Mouse (Mus musculus) testis, adult 2 months (tissue): ENCODE measurements around the gene Lin28a. TPM values are rescaled to one million over a fixed set of nuclear protein-coding genes. Genes with fewer than 3 reads are reported as not detected.
"Not testable (repeated sequence)": the region's sequence is repeated elsewhere in the genome, so short reads cannot be mapped to it uniquely, and the experiment has no call there.

Source experiments
- H3K27ac ChIP-seq: fragments of 200-500 bp; 2 replicates; pipeline ENCODE4 v1.5.1; 2012; ENCODE audit warnings: low read depth, low read length; ENCODE audit not compliant: control insufficient read depth, insufficient read depth
- H3K27me3 ChIP-seq: fragments of 200-500 bp; 2 replicates; pipeline ENCODE4 v1.6.1; 2012; ENCODE audit warnings: mild to moderate bottlenecking, low read length, moderate library complexity; ENCODE audit not compliant: control insufficient read depth, insufficient read depth
- H3K36me3 ChIP-seq: fragments of 200-500 bp; 2 replicates; pipeline ENCODE4 v1.6.1; 2012; ENCODE audit warnings: mild to moderate bottlenecking, low read length; ENCODE audit not compliant: control insufficient read depth, insufficient read depth
- H3K4me1 ChIP-seq: fragments of 200-500 bp; 2 replicates; pipeline ENCODE4 v1.6.1; 2012; ENCODE audit warnings: low read length; ENCODE audit not compliant: control insufficient read depth, insufficient read depth
- H3K4me3 ChIP-seq: fragments of 200-500 bp; 2 replicates; pipeline ENCODE4 v1.5.1; 2012; ENCODE audit warnings: low read depth, mild to moderate bottlenecking, low read length, moderate library complexity, mixed read lengths; ENCODE audit not compliant: control insufficient read depth
- CTCF ChIP-seq: fragments of 200-500 bp; IDR thresholded peaks from 2 replicates; pipeline ENCODE4 v1.5.1; 2012; ENCODE audit warnings: low read depth, mild to moderate bottlenecking, inconsistent platforms, low read length, moderate library complexity; ENCODE audit not compliant: control insufficient read depth, insufficient read depth, insufficient replicate concordance
- POLR2A ChIP-seq: fragments of 200-500 bp; IDR thresholded peaks from 2 replicates; pipeline ENCODE4 v1.6.1; 2012; ENCODE audit warnings: low read depth, mild to moderate bottlenecking, inconsistent platforms, low read length, moderate library complexity; ENCODE audit not compliant: control insufficient read depth
- polyA plus RNA-seq: library from polyadenylated mRNA; depleted of rRNA; stranded (reverse); fragments of >200 nt; gene quantifications from 2 replicates; pipeline ENCODE4 v1.2.3, GENCODE M21; 2012

Gene Lin28a
- polyA plus RNA-seq, 1 experiment = 1.2 TPM

- H3K27ac ChIP-seq = no peak overlapping the region
- H3K4me3 ChIP-seq = no peak overlapping the region
- no peaks in the 10 kb centered on the region; the same call in 1 of the 2 replicates for H3K4me1 ChIP-seq
- no peak for TF ChIP-seq POLR2A
- TF ChIP-seq CTCF = no peak
- no peaks in the 10 kb centered on the region for H3K27me3 ChIP-seq
- peaks cover 5% of the 10 kb centered on the region for H3K36me3 ChIP-seq
These were observed 27.5 kb downstream of the Lin28a start for GRCm38 (mm10) chr4:133991087-133991660.

GRCm38 (mm10) chr4:133990035-133990434 lies 28.6 kb downstream of the Lin28a start:
- Histone ChIP-seq H3K4me1 (no peaks in the 10 kb centered on the region; the same call in 1 of the 2 replicates), H3K4me3 (no peak overlapping the region), H3K27me3 (no peaks in the 10 kb centered on the region), H3K27ac (no peak overlapping the region), H3K36me3 (peaks cover 6% of the 10 kb centered on the region)
- TF ChIP-seq POLR2A = no peak
- TF ChIP-seq CTCF = no peak

- H3K27ac ChIP-seq, H3K27me3 ChIP-seq, H3K4me3 ChIP-seq, H3K4me1 ChIP-seq, H3K36me3 ChIP-seq: not testable (repeated sequence)
These were observed 30.4 kb downstream of the Lin28a start for GRCm38 (mm10) chr4:133988289-133988688.

GRCm38 (mm10) chr4:133982936-133983335 lies 35.7 kb downstream of the Lin28a start:
- H3K27ac ChIP-seq = no peak overlapping the region
- H3K4me3 ChIP-seq = no peak overlapping the region
- TF ChIP-seq CTCF = no peak
- no peak for TF ChIP-seq POLR2A
- H3K4me1 ChIP-seq = no peaks in the 10 kb centered on the region
- peaks cover 2% of the 10 kb centered on the region; the same call in 1 of the 2 replicates for H3K36me3 ChIP-seq
- no peaks in the 10 kb centered on the region for H3K27me3 ChIP-seq

GRCm38 (mm10) chr4:133980496-133980895 lies 38.1 kb downstream of the Lin28a start:
- H3K36me3 ChIP-seq = no peaks in the 10 kb centered on the region
- H3K27me3 ChIP-seq = no peaks in the 10 kb centered on the region
- H3K4me3 ChIP-seq = no peak overlapping the region
- TF ChIP-seq CTCF = no peak
- H3K27ac ChIP-seq = no peak overlapping the region
- no peaks in the 10 kb centered on the region for H3K4me1 ChIP-seq

GRCm38 (mm10) chr4:133978021-133978711 lies 40.5 kb downstream of the Lin28a start:
- Histone ChIP-seq H3K4me1 (no peaks in the 10 kb centered on the region), H3K27me3 (no peaks in the 10 kb centered on the region), H3K27ac (no peak overlapping the region), H3K36me3 (no peaks in the 10 kb centered on the region), H3K4me3 (no peak overlapping the region)
- TF ChIP-seq POLR2A (no peak), CTCF (no peak)

- no peak overlapping the region for H3K4me3 ChIP-seq
- H3K36me3 ChIP-seq = no peaks in the 10 kb centered on the region
- peaks cover 11% of the 10 kb centered on the region for H3K4me1 ChIP-seq
- H3K27me3 ChIP-seq = no peaks in the 10 kb centered on the region
- H3K27ac ChIP-seq = no peak overlapping the region
- TF ChIP-seq POLR2A = no peak
- no peak for TF ChIP-seq CTCF
These were observed 46.9 kb downstream of the Lin28a start for GRCm38 (mm10) chr4:133971741-133972140.

- no peak overlapping the region for H3K27ac ChIP-seq
- no peaks in the 10 kb centered on the region for H3K27me3 ChIP-seq
- H3K4me3 ChIP-seq = no peak overlapping the region
- peaks cover 15% of the 10 kb centered on the region for H3K4me1 ChIP-seq
- TF ChIP-seq CTCF = no peak
- TF ChIP-seq POLR2A = no peak
- no peaks in the 10 kb centered on the region for H3K36me3 ChIP-seq
These were observed 47.8 kb downstream of the Lin28a start for GRCm38 (mm10) chr4:133970876-133971275.
